Mouse (Mus musculus): ENCODE results near the gene Mxi1. TPM values are rescaled to one million over a fixed set of nuclear protein-coding genes. Genes with fewer than 3 reads are reported as not detected.

Gene Mxi1
- total RNA-seq, 2 experiments from 2014 or later = 26.1 to 27.1 TPM

Other genes with a start within 250 kb of the Mxi1 start
- 100 to 1,000 TPM in 1 of 2 experiments, 10 to 100 TPM in 1; 99.0 to 102 TPM for gene Add3, start 170.1 kb upstream of the Mxi1 start, total RNA-seq (2021)
- not detected for gene Gm10197, start 61.2 kb downstream of the Mxi1 start, total RNA-seq (2021)
- gene Smndc1, start 80.1 kb downstream of the Mxi1 start, total RNA-seq (2021) = 10 to 100 TPM; 43.2 to 48.2 TPM
- gene Dusp5, start 218.6 kb downstream of the Mxi1 start, total RNA-seq (2021) = 10 to 100 TPM; 18.7 to 20.7 TPM

All from heart, postnatal 4 days (tissue).